Comparison of ENCODE assay signal across 10 mouse cellular contexts in the genomic region with DNA sequence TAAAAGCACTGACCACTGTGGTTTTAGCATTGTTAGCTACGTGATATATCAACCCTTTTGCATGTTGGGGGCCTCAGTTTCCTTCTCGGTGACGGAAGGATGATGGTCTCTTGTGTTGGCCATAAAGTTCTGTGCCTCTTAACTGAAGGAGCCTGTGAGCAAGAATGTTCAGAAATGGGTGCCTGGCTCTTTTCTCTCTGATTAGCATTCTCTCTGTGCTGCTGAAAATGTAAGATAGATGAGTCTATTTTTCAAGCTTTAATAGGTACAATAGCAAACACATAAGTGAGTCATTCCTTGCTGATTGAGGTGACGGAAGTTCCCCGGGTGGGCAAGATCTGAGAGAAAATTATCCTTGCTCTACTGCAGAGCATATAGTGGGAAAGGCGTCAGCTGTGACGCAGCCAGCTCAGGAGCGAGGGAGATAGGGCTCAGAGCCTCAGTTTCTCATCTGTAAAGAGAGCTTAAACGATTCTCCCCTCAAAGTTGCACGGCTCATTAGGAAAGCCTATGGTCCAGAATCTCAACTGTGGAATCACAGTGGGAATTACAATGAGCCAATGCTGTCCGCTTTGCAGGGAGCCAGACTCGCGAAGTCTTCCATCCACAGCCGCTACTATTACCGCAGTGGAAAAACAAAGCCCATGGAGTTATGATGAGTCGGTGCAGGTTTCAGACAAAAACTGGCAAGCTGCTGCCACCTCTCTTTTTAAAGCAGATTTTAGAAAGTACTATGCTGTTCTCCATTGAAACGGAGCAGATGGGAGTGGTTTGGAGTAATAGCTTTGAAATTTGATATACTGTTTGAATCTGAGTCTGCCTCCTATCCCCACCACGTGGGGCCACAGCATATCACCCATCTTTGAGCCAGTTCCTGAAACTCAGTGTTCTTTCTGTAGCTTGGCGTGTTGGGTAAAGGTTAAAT. TPM values are rescaled to one million over a fixed set of nuclear protein-coding genes. Genes with fewer than 3 reads are reported as not detected.
DNase-seq lines count a peak whose midpoint lies in the region; ATAC-seq lines count a peak whose summit lies in the region.
"Had no signal": no experiment of that assay in that cellular context is flagged by ENCODE, and none has a peak within 500 bp of the region (broad histone marks: within the 10 kb centered on the region; RNA-seq: fewer than 3 reads in every experiment).

No protein-coding gene starts in this region.

- H3K4me3 ChIP-seq in heart, embryonic 16.5 days (ENCODE audit: low read length), result peak overlapping the region; percentile 9; the same call in 1 of the 2 replicates
- peak overlapping the region; percentile 1; the same call in 1 of the 2 replicates for H3K4me3 ChIP-seq in forebrain, embryonic 10.5 days

- no peaks in the 10 kb centered on the region for H3K27me3 ChIP-seq in heart, embryonic 16.5 days (ENCODE audit: control insufficient read depth, insufficient read depth, low read length)
- H3K27me3 ChIP-seq in forebrain, embryonic 10.5 days (ENCODE audit: poor library complexity, severe bottlenecking), result no peaks in the 10 kb centered on the region

- ATAC-seq in heart, embryonic 16.5 days (replicated peaks; ENCODE audit: extremely low read depth, insufficient read depth, low FRiP score), result no peak

- 57% methylated on average over 19 of the region's 19 CpGs for WGBS in heart, embryonic 16.5 days
- 60% methylated on average over 19 of the region's 19 CpGs for WGBS in forebrain, embryonic 10.5 days

- H3K36me3 ChIP-seq in heart, embryonic 16.5 days (ENCODE audit: control insufficient read depth, insufficient read depth), result no peaks in the 10 kb centered on the region
- no peaks in the 10 kb centered on the region for H3K36me3 ChIP-seq in forebrain, embryonic 10.5 days (replicated peaks)

- no peak overlapping the region for H3K9ac ChIP-seq in heart, embryonic 16.5 days (ENCODE audit: low read length)

- no peak for DNase-seq in heart, adult 18-20 months
- DNase-seq in NIH3T3 (ENCODE audit: low read depth), result peak; percentile 61
- DNase-seq in forebrain, embryonic 10.5 days (ENCODE audit: extremely low spot score, low spot score), result no peak
- DNase-seq in mesoderm, embryonic 11.5 days (ENCODE audit: low read depth, low spot score), result peak; percentile 35
- no peak for DNase-seq in urinary bladder, postnatal 10 days (ENCODE audit: low spot score)
- no peak for DNase-seq in thymus, postnatal 10 days (ENCODE audit: low spot score in 2 of 2)
- DNase-seq in c-Kit-positive CD71-positive TER-119-positive erythroid progenitor cells, embryonic 14.5 days (ENCODE audit: low spot score), result no peak

- no peak overlapping the region for H3K27ac ChIP-seq in heart, embryonic 16.5 days (ENCODE audit: low read length)
- H3K27ac ChIP-seq in forebrain, embryonic 10.5 days, result 0 out of 2 replicates have a peak overlapping the region, but pooled peaks have one; percentile 9

- no peaks in the 10 kb centered on the region for H3K9me3 ChIP-seq in heart, embryonic 16.5 days (replicated peaks; ENCODE audit: control insufficient read depth, low read length)
- no peaks in the 10 kb centered on the region for H3K9me3 ChIP-seq in forebrain, embryonic 10.5 days

- H3K4me2 ChIP-seq in heart, embryonic 16.5 days (ENCODE audit: low read depth, low read length), result peak overlapping the region; percentile 40

- no peaks in the 10 kb centered on the region for H3K4me1 ChIP-seq in heart, embryonic 16.5 days (ENCODE audit: control insufficient read depth, insufficient read depth, low read length)
- peaks cover 16% of the 10 kb centered on the region for H3K4me1 ChIP-seq in forebrain, embryonic 10.5 days

RNA-seq across cellular contexts. Expression of a gene that starts 15.5 kb away (rescaled TPM):
- polyA plus RNA-seq in heart, embryonic 16.5 days (2015; fragmentation: Nextera tagmentation; extraction: Ambion mirVana), result 0.10 TPM in 1 of 2 replicates, not detected in the other
- total RNA-seq in heart, adult 18-20 months (2021), result 1 to 10 TPM in 1 of 2 experiments, under 1 TPM in 1; 0.30 to 1.4 TPM
- 0.21 and 0.34 TPM in 2 replicates for polyA plus RNA-seq in forebrain, embryonic 10.5 days (2016; fragmentation: Nextera tagmentation; extraction: Ambion mirVana)
- total RNA-seq: ES-E14; left cerebral cortex, postnatal 36 days had no signal

Comparison
In these comparisons a context has a peak if more than half of its experiments do, and no peak if none do; other contexts are left out.
1. DNase-seq: peak in NIH3T3 (single experiment) and mesoderm, embryonic 11.5 days (single experiment); none in heart, adult 18-20 months (0 of 2), forebrain, embryonic 10.5 days (single experiment), urinary bladder, postnatal 10 days (single experiment), thymus, postnatal 10 days (0 of 2) and c-Kit-positive CD71-positive TER-119-positive erythroid progenitor cells, embryonic 14.5 days (single experiment).